Mouse (Mus musculus) midbrain, embryonic 10.5 days (tissue): Measurements from ENCODE around the gene Prkaa1. TPM values are rescaled to one million over a fixed set of nuclear protein-coding genes. Genes with fewer than 3 reads are reported as not detected.
"Not testable (repeated sequence)": the region's sequence is repeated elsewhere in the genome, so short reads cannot be mapped to it uniquely, and the experiment has no call there.

Experiments used
- DNase-seq: peaks from one replicate; pipeline ENCODE4 v3.0.0-alpha.2; 2017; ENCODE audit warnings: low spot score
- H3K27ac ChIP-seq: fragments of 300-500 bp; sonication (generic); replicated peaks from 2 replicates; pipeline ENCODE4 v1.5.1; 2016; ENCODE audit warnings: mild to moderate bottlenecking
- H3K27me3 ChIP-seq: fragments of 300-500 bp; sonication (generic); 2 replicates; pipeline ENCODE4 v1.6.1; 2016; ENCODE audit warnings: low read depth, mild to moderate bottlenecking; ENCODE audit not compliant: poor library complexity, severe bottlenecking
- H3K36me3 ChIP-seq: fragments of 300-500 bp; sonication (generic); 2 replicates; pipeline ENCODE4 v1.6.1; 2016; ENCODE audit warnings: mild to moderate bottlenecking, moderate library complexity
- H3K4me1 ChIP-seq: fragments of 300-500 bp; sonication (generic); 2 replicates; pipeline ENCODE4 v1.6.1; 2016
- H3K4me3 ChIP-seq: fragments of 300-500 bp; sonication (generic); 2 replicates; pipeline ENCODE4 v1.5.1; 2016; ENCODE audit warnings: mild to moderate bottlenecking, moderate library complexity
- H3K9me3 ChIP-seq: fragments of 300-500 bp; sonication (generic); replicated peaks from 2 replicates; pipeline ENCODE4 v1.6.1; 2016; ENCODE audit warnings: mild to moderate bottlenecking
- WGBS: fragments of 180-500 bp; shearing (Covaris S2); methylation state at CpG from one replicate; pipeline ENCODE4 v1.1.7; 2016; 5-methylcytosine and 5-hydroxymethylcytosine counted together
- polyA plus RNA-seq: library from polyadenylated mRNA; unstranded; fragments of >200 nt; fragmentation: Nextera tagmentation; extraction: Ambion mirVana; gene quantifications from 2 replicates; pipeline ENCODE4 v1.2.1, GENCODE M21; 2016

The Prkaa1 gene
- polyA plus RNA-seq, 1 experiment from 2014 or later: 13.6 TPM

GRCm38 (mm10) chr15:5193833-5194232, 50.2 kb downstream of the Prkaa1 start:
- Histone ChIP-seq H3K4me1 (no peaks in the 10 kb centered on the region), H3K27me3 (no peaks in the 10 kb centered on the region), H3K4me3 (no peak overlapping the region), H3K36me3 (peaks cover 31% of the 10 kb centered on the region), H3K27ac (no peak overlapping the region), H3K9me3 (no peaks in the 10 kb centered on the region)
- WGBS: 87% methylated on average over 3 of the region's 3 CpGs
- DNase-seq: no peak

GRCm38 (mm10) chr15:5194446-5194845, 50.8 kb downstream of the Prkaa1 start:
- Histone ChIP-seq H3K9me3 (no peaks in the 10 kb centered on the region), H3K27me3 (no peaks in the 10 kb centered on the region), H3K36me3 (peaks cover 30% of the 10 kb centered on the region), H3K27ac (no peak overlapping the region), H3K4me3 (no peak overlapping the region), H3K4me1 (no peaks in the 10 kb centered on the region)
- WGBS: 94% methylated on average over 6 of the region's 6 CpGs
- no peak for DNase-seq

GRCm38 (mm10) chr15:5194931-5195330, 51.3 kb downstream of the Prkaa1 start:
- DNase-seq: no peak
- 91% methylated on average over 9 of the region's 9 CpGs for WGBS
- H3K36me3 ChIP-seq: peaks cover 27% of the 10 kb centered on the region
- H3K4me3 ChIP-seq: no peak overlapping the region
- no peaks in the 10 kb centered on the region for H3K27me3 ChIP-seq
- no peaks in the 10 kb centered on the region for H3K9me3 ChIP-seq
- H3K4me1 ChIP-seq: no peaks in the 10 kb centered on the region
- H3K27ac ChIP-seq: no peak overlapping the region

- H3K4me3 ChIP-seq: no peak overlapping the region
- WGBS: 80% methylated on average over 4 of the region's 4 CpGs
- peaks cover 21% of the 10 kb centered on the region for H3K36me3 ChIP-seq
Observed at GRCm38 (mm10) chr15:5195987-5196514, 52.4 kb downstream of the Prkaa1 start.

GRCm38 (mm10) chr15:5196691-5197090, 53.0 kb downstream of the Prkaa1 start:
- H3K27me3 ChIP-seq: no peaks in the 10 kb centered on the region
- H3K27ac ChIP-seq: no peak overlapping the region
- H3K4me3 ChIP-seq: no peak overlapping the region
- 77% methylated on average over 4 of the region's 4 CpGs for WGBS
- H3K9me3 ChIP-seq: no peaks in the 10 kb centered on the region
- DNase-seq: no peak
- H3K36me3 ChIP-seq: peaks cover 15% of the 10 kb centered on the region
- H3K4me1 ChIP-seq: no peaks in the 10 kb centered on the region

More at GRCm38 (mm10) chr15:5195987-5196514, 52.4 kb downstream of the Prkaa1 start:
- no peaks in the 10 kb centered on the region for H3K9me3 ChIP-seq
- no peaks in the 10 kb centered on the region for H3K4me1 ChIP-seq
- H3K27ac ChIP-seq: no peak overlapping the region
- DNase-seq: no peak
- H3K27me3 ChIP-seq: no peaks in the 10 kb centered on the region

- H3K4me1 ChIP-seq: no peaks in the 10 kb centered on the region
- H3K27ac ChIP-seq: no peak overlapping the region
- H3K9me3 ChIP-seq: no peaks in the 10 kb centered on the region
- no peaks in the 10 kb centered on the region for H3K27me3 ChIP-seq
- H3K36me3 ChIP-seq: peaks cover 10% of the 10 kb centered on the region
- WGBS: 92% methylated on average over 9 of the region's 9 CpGs
- no peak overlapping the region for H3K4me3 ChIP-seq
- no peak for DNase-seq
Observed at GRCm38 (mm10) chr15:5205222-5205621, 61.6 kb downstream of the Prkaa1 start.

GRCm38 (mm10) chr15:5209116-5209515, 65.5 kb downstream of the Prkaa1 start:
- no peaks in the 10 kb centered on the region for H3K4me1 ChIP-seq
- H3K27me3 ChIP-seq: no peaks in the 10 kb centered on the region
- H3K9me3 ChIP-seq: no peaks in the 10 kb centered on the region
- H3K4me3 ChIP-seq: no peak overlapping the region
- over 99% methylated on average over 3 of the region's 3 CpGs for WGBS
- peaks cover 14% of the 10 kb centered on the region for H3K36me3 ChIP-seq
- H3K27ac ChIP-seq: no peak overlapping the region
- DNase-seq: no peak

GRCm38 (mm10) chr15:5220491-5220890, 76.8 kb downstream of the Prkaa1 start:
- H3K27me3 ChIP-seq: no peaks in the 10 kb centered on the region
- H3K27ac ChIP-seq: no peak overlapping the region
- H3K4me1 ChIP-seq: no peaks in the 10 kb centered on the region
- H3K4me3 ChIP-seq: no peak overlapping the region
- WGBS: 93% methylated on average over 6 of the region's 6 CpGs
- no peak for DNase-seq
- H3K9me3 ChIP-seq: no peaks in the 10 kb centered on the region
- H3K36me3 ChIP-seq: peaks cover 2% of the 10 kb centered on the region; the same call in 1 of the 2 replicates

- H3K4me1 ChIP-seq, H3K27me3 ChIP-seq, H3K36me3 ChIP-seq, H3K4me3 ChIP-seq, DNase-seq, H3K27ac ChIP-seq, H3K9me3 ChIP-seq: not testable (repeated sequence)
- WGBS: 89% methylated on average over 10 of the region's 10 CpGs
Observed at GRCm38 (mm10) chr15:5230746-5231145, 87.1 kb downstream of the Prkaa1 start.

Other genes starting within 250 kb of the Prkaa1 start
- not detected in 2 replicates for gene Mroh2b, start 245.1 kb upstream of the Prkaa1 start, polyA plus RNA-seq
- gene C7, start 80.1 kb upstream of the Prkaa1 start, polyA plus RNA-seq: not detected in 2 replicates
- 0.68 and 0.77 TPM in 2 replicates for gene Card6, start 35.3 kb upstream of the Prkaa1 start, polyA plus RNA-seq
- 382 and 459 TPM in 2 replicates for gene Rpl37, start 27.2 kb upstream of the Prkaa1 start, polyA plus RNA-seq
- gene Ttc33, start 41.7 kb downstream of the Prkaa1 start, polyA plus RNA-seq: 37.3 and 41.3 TPM in 2 replicates
- 0.84 and 0.94 TPM in 2 replicates for gene Ptger4, start 100.3 kb downstream of the Prkaa1 start, polyA plus RNA-seq